Mouse (Mus musculus) intestine, embryonic 14.5 days (tissue): ENCODE measurements around the gene Il16. TPM values are rescaled to one million over a fixed set of nuclear protein-coding genes. Genes with fewer than 3 reads are reported as not detected.

Source experiments
- ATAC-seq: fragments of 200-750 bp; cut with Nextera tagmentation; replicated peaks from 2 replicates; pipeline ENCODE4 v1.8.0; 2017; ENCODE audit warnings: low read depth, moderate number of reproducible peaks, moderate TSS enrichment, moderate library complexity; ENCODE audit not compliant: low FRiP score, low TSS enrichment
- DNase-seq: peaks from one replicate; pipeline ENCODE4 v3.0.0-alpha.2; 2018; ENCODE audit warnings: low spot score
- H3K27ac ChIP-seq: fragments of 300-500 bp; sonication (generic); 2 replicates; pipeline ENCODE4 v1.5.1; 2014; ENCODE audit warnings: low read depth, mild to moderate bottlenecking, control low read depth
- H3K27me3 ChIP-seq: fragments of 300-500 bp; sonication (generic); replicated peaks from 2 replicates; pipeline ENCODE4 v1.6.1; 2014; ENCODE audit warnings: low read length, control low read depth; ENCODE audit not compliant: control insufficient read depth, insufficient read depth
- H3K36me3 ChIP-seq: fragments of 300-500 bp; sonication (generic); 2 replicates; pipeline ENCODE4 v1.6.1; 2014; ENCODE audit warnings: low read length, control low read depth; ENCODE audit not compliant: control insufficient read depth, insufficient read depth
- H3K4me1 ChIP-seq: fragments of 300-500 bp; sonication (generic); replicated peaks from 2 replicates; pipeline ENCODE4 v1.6.1; 2014; ENCODE audit warnings: low read length, control low read depth, mixed read lengths; ENCODE audit not compliant: control insufficient read depth, insufficient read depth
- H3K4me2 ChIP-seq: fragments of 300-500 bp; sonication (generic); 2 replicates; pipeline ENCODE4 v1.6.1; 2014; ENCODE audit warnings: low read length
- H3K4me3 ChIP-seq: fragments of 300-500 bp; sonication (generic); 2 replicates; pipeline ENCODE4 v1.5.1; 2014; ENCODE audit warnings: low read depth, low read length, control low read depth, mixed read lengths
- H3K9ac ChIP-seq: fragments of 300-500 bp; sonication (generic); 2 replicates; pipeline ENCODE4 v1.6.1; 2014; ENCODE audit warnings: mild to moderate bottlenecking, low read length
- H3K9me3 ChIP-seq: fragments of 300-500 bp; sonication (generic); 2 replicates; pipeline ENCODE4 v1.6.1; 2016; ENCODE audit warnings: low read length, control low read depth; ENCODE audit not compliant: control insufficient read depth
- WGBS: fragments of 180-500 bp; shearing (Covaris S2); extraction: QIAGEN DNeasy Blood & Tissue Kit; methylation state at CpG from one replicate; pipeline ENCODE4 v1.1.7; 2014; 5-methylcytosine and 5-hydroxymethylcytosine counted together
- polyA plus RNA-seq: library from polyadenylated mRNA; unstranded; fragments of >200 nt; fragmentation: Nextera tagmentation; extraction: Ambion mirVana; gene quantifications from 2 replicates; pipeline ENCODE4 v1.2.1, GENCODE M21; 2014

Gene Il16
- polyA plus RNA-seq, 1 experiment from 2014 or later: 3.4 TPM

DNA sequence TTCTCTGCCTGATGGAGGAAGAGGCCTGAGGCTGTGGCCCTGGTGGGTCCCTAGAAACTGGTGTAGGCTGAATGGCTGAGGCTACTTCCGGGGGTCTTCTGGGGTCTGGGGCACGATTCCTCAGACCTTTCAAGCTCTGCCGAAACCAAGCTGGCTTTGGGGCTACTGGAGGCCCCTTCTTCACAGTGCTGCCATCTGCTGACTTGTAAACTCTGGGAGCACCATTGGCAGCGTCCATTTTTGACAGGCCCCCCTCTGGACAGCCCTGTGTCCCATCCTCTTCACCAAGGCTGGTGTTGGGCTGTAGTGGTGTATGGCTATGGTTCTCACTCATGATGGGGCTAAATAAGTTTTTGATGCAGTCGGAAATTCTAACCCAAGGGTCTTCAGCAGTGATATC is 93.0 kb downstream of the Il16 start:
- H3K4me1 ChIP-seq: no peaks in the 10 kb centered on the region
- H3K4me3 ChIP-seq: no peak overlapping the region
- no peaks in the 10 kb centered on the region for H3K9me3 ChIP-seq
- H3K9ac ChIP-seq: no peak overlapping the region
- whole genome bisulfite sequencing: 84% methylated on average over 5 of the region's 5 CpGs
- ATAC-seq (no peak), DNase-seq (no peak)
- H3K36me3 ChIP-seq: no peaks in the 10 kb centered on the region
- no peak overlapping the region for H3K27ac ChIP-seq
- H3K4me2 ChIP-seq: no peak overlapping the region
- H3K27me3 ChIP-seq: no peaks in the 10 kb centered on the region

- Histone ChIP-seq H3K9ac (no peak overlapping the region), H3K27ac (no peak overlapping the region), H3K4me3 (no peak overlapping the region), H3K9me3 (no peaks in the 10 kb centered on the region), H3K4me1 (no peaks in the 10 kb centered on the region), H3K4me2 (no peak overlapping the region), H3K27me3 (no peaks in the 10 kb centered on the region), H3K36me3 (no peaks in the 10 kb centered on the region)
- DNase-seq: no peak
- WGBS: 85% methylated on average over 5 of the region's 5 CpGs
- ATAC-seq: no peak
Observed at GRCm38 (mm10) chr7:83650638-83651037, 94.9 kb downstream of the Il16 start.

DNA sequence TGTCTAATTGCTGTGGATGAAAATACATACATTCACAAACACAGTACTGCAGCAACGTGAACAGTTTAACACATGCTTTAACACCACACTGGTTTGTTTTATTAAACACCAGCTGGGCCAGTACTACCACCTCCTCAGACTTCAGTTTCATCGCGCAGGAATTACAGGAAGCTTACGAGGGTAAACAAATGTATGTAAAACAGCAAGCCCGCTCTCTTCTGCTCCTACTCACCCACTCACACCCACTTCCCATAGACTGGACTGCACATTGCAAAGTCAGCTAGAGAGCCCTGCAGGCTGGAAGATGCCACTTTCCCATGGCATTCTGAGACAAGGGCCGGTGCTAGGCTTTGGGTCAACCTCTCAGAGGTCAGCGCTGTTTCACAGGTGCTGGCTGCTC is 96.7 kb downstream of the Il16 start:
- H3K9me3 ChIP-seq: no peaks in the 10 kb centered on the region
- ATAC-seq: no peak
- H3K4me1 ChIP-seq: no peaks in the 10 kb centered on the region
- WGBS: 45% methylated on average over 7 of the region's 7 CpGs
- H3K4me2 ChIP-seq: no peak overlapping the region
- no peak for DNase-seq
- H3K36me3 ChIP-seq: peaks cover 4% of the 10 kb centered on the region; the same call in 1 of the 2 replicates
- H3K27ac ChIP-seq: no peak overlapping the region
- H3K9ac ChIP-seq: no peak overlapping the region
- H3K27me3 ChIP-seq: no peaks in the 10 kb centered on the region
- H3K4me3 ChIP-seq: no peak overlapping the region

- Histone ChIP-seq H3K36me3 (peaks cover 31% of the 10 kb centered on the region; the same call in 1 of the 2 replicates), H3K27me3 (no peaks in the 10 kb centered on the region), H3K4me1 (no peaks in the 10 kb centered on the region; the same call in 1 of the 2 replicates), H3K9me3 (no peaks in the 10 kb centered on the region), H3K27ac (no peak overlapping the region), H3K4me2 (no peak overlapping the region), H3K4me3 (no peak overlapping the region), H3K9ac (no peak overlapping the region)
- ATAC-seq (no peak), DNase-seq (no peak)
- 84% methylated on average over 5 of the region's 5 CpGs for WGBS
Observed at GRCm38 (mm10) chr7:83645476-83645875, 100.0 kb downstream of the Il16 start.

DNA sequence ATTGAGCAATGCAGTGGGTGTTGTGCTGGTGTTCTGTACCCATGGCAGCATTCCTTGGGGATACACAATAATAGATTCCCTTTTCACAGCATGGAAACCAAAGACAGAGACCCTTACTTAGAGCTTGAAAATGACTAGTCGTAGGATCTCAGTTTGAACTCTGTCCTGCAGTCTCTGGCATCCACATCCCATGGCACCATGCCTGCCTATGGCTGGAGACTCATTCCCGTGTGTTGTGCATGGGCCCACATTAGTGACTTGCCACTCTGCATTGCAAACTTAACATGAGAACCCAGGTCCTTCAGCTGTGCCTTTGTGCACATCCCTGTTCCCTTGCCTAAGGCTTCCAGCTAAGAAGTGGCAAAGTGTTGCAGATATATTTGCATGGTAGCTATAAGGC is 100.8 kb downstream of the Il16 start:
- 89% methylated on average over 2 of the region's 2 CpGs for WGBS
- H3K4me1 ChIP-seq: no peaks in the 10 kb centered on the region; the same call in 1 of the 2 replicates
- no peak for ATAC-seq

GRCm38 (mm10) chr7:83643581-83643980 is 101.9 kb downstream of the Il16 start:
- Histone ChIP-seq H3K9me3 (no peaks in the 10 kb centered on the region), H3K9ac (no peak overlapping the region), H3K4me1 (no peaks in the 10 kb centered on the region; the same call in 1 of the 2 replicates), H3K27me3 (no peaks in the 10 kb centered on the region), H3K4me2 (no peak overlapping the region), H3K27ac (no peak overlapping the region), H3K4me3 (no peak overlapping the region), H3K36me3 (peaks cover 41% of the 10 kb centered on the region)
- ATAC-seq (no peak), DNase-seq (no peak)
- 79% methylated on average over 6 of the region's 6 CpGs for whole genome bisulfite sequencing

More for the DNA sequence above, 100.8 kb downstream of the Il16 start:
- Histone ChIP-seq H3K36me3 (peaks cover 31% of the 10 kb centered on the region; the same call in 1 of the 2 replicates), H3K4me3 (no peak overlapping the region), H3K27ac (no peak overlapping the region), H3K9me3 (no peaks in the 10 kb centered on the region), H3K27me3 (no peaks in the 10 kb centered on the region), H3K9ac (no peak overlapping the region), H3K4me2 (no peak overlapping the region)
- no peak for DNase-seq

GRCm38 (mm10) chr7:83641163-83641562 is 104.4 kb downstream of the Il16 start:
- no peak for DNase-seq
- H3K36me3 ChIP-seq: peaks cover 64% of the 10 kb centered on the region
- 61% methylated on average over 2 of the region's 2 CpGs for WGBS

GRCm38 (mm10) chr7:83640581-83640980 is 104.9 kb downstream of the Il16 start:
- DNase-seq (no peak), ATAC-seq (no peak)
- 87% methylated on average over 5 of the region's 5 CpGs for WGBS
- H3K27ac ChIP-seq: no peak overlapping the region
- no peak overlapping the region for H3K4me3 ChIP-seq
- H3K9me3 ChIP-seq: no peaks in the 10 kb centered on the region
- H3K4me2 ChIP-seq: no peak overlapping the region
- no peak overlapping the region for H3K9ac ChIP-seq
- H3K36me3 ChIP-seq: peaks cover 64% of the 10 kb centered on the region
- H3K27me3 ChIP-seq: no peaks in the 10 kb centered on the region
- H3K4me1 ChIP-seq: no peaks in the 10 kb centered on the region; the same call in 1 of the 2 replicates

More at GRCm38 (mm10) chr7:83641163-83641562, 104.4 kb downstream of the Il16 start:
- no peaks in the 10 kb centered on the region; the same call in 1 of the 2 replicates for H3K4me1 ChIP-seq
- H3K27me3 ChIP-seq: no peaks in the 10 kb centered on the region
- no peak overlapping the region for H3K27ac ChIP-seq
- no peaks in the 10 kb centered on the region for H3K9me3 ChIP-seq
- no peak for ATAC-seq
- H3K9ac ChIP-seq: no peak overlapping the region
- no peak overlapping the region for H3K4me2 ChIP-seq
- no peak overlapping the region for H3K4me3 ChIP-seq

GRCm38 (mm10) chr7:83639084-83639483 is 106.4 kb downstream of the Il16 start:
- WGBS: 69% methylated on average over 3 of the region's 3 CpGs
- ATAC-seq (no peak), DNase-seq (no peak)
- Histone ChIP-seq H3K9me3 (no peaks in the 10 kb centered on the region), H3K4me3 (no peak overlapping the region), H3K4me2 (no peak overlapping the region), H3K27ac (no peak overlapping the region), H3K4me1 (no peaks in the 10 kb centered on the region; the same call in 1 of the 2 replicates), H3K36me3 (peaks cover 60% of the 10 kb centered on the region), H3K27me3 (no peaks in the 10 kb centered on the region), H3K9ac (no peak overlapping the region)
